Mouse (Mus musculus) lung, adult 2 months (tissue): ENCODE measurements around the gene Tyro3.

Experiments used
- CTCF ChIP-seq: fragments of 200-500 bp; IDR thresholded peaks from 2 replicates; pipeline ENCODE4 v1.5.1; 2011; ENCODE audit warnings: mild to moderate bottlenecking, low read length, control low read depth; ENCODE audit not compliant: insufficient read depth
- POLR2A ChIP-seq: fragments of 200-500 bp; IDR thresholded peaks from 2 replicates; pipeline ENCODE4 v1.6.1; 2011; ENCODE audit warnings: low read depth, mild to moderate bottlenecking, control low read depth, low read length, borderline replicate concordance; ENCODE audit errors: extremely low read depth

GRCm38 (mm10) chr2:119808881-119809280 lies 11.3 kb downstream of the Tyro3 start:
- TF ChIP-seq CTCF, result no peak
- TF ChIP-seq POLR2A, result no peak
